Mouse (Mus musculus) liver, postnatal 0 days (tissue): ENCODE results near the gene Zeb2.

ENCODE experiments used
- CTCF ChIP-seq: sonication (generic); IDR thresholded peaks from 2 replicates; pipeline ENCODE4 v1.5.1; 2016; ENCODE audit warnings: antibody characterized with exemption, low read depth
- EP300 ChIP-seq: IDR thresholded peaks from 2 replicates; pipeline ENCODE4 v1.6.1; 2016; ENCODE audit warnings: antibody characterized with exemption, low read depth, mild to moderate bottlenecking

DNA sequence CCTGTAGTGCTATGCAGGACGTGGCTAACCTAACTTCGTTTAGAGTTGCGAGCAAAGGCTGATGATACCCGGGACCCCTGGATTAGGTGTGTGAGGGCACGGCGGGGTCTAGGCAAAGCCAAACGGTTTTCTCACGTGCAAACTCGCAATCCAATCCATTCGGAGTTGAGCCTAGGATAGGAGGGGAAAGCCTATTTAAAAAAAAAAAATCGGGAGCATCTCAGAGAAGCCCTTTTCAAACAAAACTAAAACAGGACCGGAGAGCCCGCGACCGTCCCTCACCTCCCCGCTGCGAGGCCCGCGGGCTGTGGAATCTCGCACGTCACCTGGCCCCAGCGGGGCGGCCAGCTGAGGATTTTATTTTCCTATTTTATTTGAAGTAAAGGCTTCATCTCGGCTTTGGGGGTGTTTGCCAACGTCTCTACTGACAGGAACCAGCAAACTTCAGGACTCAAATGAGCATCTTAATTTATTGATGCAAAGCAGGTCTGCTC is 617 bp downstream of the Zeb2 start:
- TF ChIP-seq CTCF (no peak), EP300 (no peak)
